Mouse (Mus musculus) left cerebral cortex, postnatal 14 days (tissue): ENCODE data around the gene Tango2. TPM values are rescaled to one million over a fixed set of nuclear protein-coding genes. Genes with fewer than 3 reads are reported as not detected.

Source experiments
- DNase-seq, 2 experiments: peaks; one replicate each; pipeline ENCODE4 v3.0.0; 2021 to 2022; ENCODE audit warnings: low spot score in 2 of 2, mixed read lengths in 1 of 2
- intact Hi-C: fragments of 180-260 bp; cut with DNase I; formaldehyde crosslinking; loops from one replicate; pipeline ENCODE4 v1.15.1; 2025
- total RNA-seq, 2 experiments: library from RNA; stranded (reverse); gene quantifications; 2 replicates each; pipeline ENCODE4 v1.2.3; 2021

The Tango2 gene
- total RNA-seq, 2 experiments from 2014 or later, result 122 to 135 TPM

DNA sequence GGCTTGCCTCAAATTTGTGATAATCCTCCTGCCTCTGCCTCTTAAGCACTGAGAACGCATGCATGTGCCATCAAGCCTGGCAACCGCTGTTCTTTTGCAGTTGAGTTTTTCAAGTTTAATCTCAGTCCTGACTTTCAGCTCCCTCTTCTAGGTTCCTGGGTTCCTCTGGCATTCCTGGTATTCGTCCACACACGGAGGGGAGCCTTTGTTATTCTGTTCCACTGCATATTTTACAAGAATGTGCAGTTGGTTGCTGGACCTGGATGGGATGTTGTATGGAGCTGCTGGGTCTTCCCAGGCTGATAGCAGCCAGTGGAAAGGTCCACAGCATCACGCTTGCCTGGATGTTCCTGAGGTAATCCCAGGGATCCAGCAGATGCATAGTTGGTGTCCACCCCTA, 37.5 kb upstream of the Tango2 start:
- no peak for DNase-seq
- intact Hi-C loops, result no loop called here

DNA sequence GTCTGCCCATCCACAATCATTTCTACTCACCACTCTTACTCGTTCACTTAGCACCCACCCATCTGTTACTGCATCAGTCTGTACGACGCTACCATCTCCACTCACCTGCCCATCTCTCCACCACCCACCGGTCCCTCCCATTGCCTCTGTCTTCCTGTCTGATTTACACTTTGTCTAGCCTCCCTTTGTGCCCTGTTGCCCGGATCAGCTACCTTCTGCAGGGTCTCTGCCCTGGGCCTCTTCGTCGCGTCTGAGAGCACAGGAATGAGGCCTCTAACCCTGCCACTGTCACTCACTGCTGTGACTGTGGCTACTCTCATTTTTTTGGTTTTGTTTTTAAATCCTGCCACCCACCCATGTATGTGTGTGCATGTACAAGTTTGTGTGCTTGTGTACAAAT, 36.8 kb upstream of the Tango2 start:
- DNase-seq, result no peak
- intact Hi-C loops, result no loop called here

DNA sequence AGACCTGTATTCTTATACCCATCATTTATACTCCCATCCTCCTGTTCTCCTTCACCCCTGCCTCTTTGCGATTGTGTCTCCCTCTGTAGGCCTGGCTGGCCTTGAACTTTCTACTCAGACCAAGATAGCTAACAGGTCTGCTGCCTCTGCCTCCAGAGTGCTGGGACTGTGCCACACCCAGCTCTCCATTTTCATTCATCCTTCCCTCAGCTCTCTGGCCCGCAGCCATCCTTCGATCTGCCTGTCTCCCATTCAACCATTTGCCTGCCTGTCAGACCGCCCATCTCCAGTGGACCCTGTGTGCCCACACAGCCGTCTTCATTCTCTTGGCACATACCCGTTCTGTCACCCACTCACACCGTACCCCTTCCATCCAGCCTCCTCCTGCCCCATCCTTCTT, 36.3 kb upstream of the Tango2 start:
- intact Hi-C loops, result no loop called here
- no peak for DNase-seq

DNA sequence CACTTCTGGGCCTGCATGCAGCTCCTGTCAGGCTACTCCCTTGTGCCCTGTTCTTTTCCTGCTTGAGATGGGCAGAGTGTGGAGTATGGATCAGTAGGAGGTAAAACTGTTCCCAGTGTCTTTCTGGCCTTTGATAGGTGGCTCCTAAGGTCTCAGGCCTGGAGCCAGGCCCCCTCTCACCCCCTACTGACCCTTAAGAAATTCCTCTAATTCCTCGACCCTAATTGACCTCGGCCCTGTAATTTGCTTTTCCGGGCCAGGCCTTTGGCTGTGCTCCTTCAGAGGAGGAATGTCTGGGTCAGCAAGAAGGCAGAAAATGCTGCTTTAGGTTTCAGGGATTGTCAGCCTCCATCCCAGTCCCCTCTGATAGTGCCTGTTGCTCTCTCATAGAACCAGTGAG, 35.9 kb upstream of the Tango2 start:
- intact Hi-C loops, result no loop called here
- no peak for DNase-seq

DNA sequence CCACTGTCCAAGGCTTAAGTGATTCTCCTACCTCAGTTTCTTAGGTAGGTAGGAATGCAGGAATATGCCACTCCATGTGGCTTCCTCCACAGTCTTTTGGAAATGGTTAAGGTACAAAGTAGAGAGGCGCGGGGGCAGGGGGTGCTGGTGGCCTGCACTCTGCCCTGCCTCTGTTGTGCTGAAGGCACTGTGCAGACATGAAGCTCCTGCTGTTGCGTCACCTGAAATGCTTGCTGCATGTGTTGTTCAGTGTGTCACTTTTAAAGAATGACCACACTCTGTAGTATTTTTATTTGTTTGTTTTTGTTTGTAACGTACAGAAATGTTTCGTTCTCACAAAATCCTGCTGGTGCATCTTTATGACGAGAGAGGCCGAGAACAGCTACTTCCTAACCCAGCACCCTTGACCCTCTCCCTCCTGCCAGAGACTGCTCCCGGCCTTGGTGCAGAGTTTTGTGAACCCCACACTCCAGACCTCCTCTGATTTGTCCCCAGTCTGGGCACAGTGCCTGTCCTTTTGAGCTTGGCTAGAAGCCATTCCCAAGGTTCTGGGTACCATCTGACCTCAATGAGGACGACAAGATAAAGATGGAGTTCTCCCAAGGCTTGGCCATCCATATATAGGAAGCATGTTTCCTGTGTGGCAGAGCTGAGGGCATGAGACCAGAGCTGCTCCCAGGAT, 35.3 kb upstream of the Tango2 start:
- intact Hi-C loops, result no loop called here

DNA sequence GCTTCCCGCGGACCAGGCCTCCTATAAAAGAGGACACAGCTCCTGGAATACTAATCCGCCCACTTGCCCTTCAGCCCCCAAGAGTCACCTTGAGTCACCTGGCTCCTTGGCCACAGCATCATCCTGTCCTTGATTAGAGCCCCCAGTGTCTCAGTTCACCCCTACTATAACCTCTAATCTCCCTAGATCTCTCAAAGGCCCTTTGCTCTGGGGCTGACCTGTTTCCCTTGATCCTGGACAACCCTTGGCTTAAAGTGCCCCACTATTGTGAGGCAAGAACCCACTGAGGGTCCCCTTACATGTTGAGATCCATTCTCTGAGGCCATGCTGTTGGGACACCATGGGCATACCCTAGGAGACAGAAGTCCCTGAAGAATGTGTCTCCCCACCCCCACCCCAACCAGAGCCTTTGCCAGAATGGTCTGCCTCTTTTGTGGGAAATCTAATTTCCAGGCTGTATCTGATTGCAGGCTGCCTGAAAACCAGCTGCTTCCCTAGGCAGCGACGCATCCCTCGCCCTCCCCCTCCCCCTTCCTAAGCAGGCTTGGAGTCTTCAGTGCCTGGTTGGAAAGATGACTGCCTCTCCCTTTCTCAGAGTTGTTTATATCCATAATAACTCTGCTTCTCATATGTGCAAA, 33.8 kb upstream of the Tango2 start:
- intact Hi-C loops, result no loop called here
- no peak for DNase-seq

More for the DNA sequence above, 35.3 kb upstream of the Tango2 start:
- DNase-seq, result no peak

DNA sequence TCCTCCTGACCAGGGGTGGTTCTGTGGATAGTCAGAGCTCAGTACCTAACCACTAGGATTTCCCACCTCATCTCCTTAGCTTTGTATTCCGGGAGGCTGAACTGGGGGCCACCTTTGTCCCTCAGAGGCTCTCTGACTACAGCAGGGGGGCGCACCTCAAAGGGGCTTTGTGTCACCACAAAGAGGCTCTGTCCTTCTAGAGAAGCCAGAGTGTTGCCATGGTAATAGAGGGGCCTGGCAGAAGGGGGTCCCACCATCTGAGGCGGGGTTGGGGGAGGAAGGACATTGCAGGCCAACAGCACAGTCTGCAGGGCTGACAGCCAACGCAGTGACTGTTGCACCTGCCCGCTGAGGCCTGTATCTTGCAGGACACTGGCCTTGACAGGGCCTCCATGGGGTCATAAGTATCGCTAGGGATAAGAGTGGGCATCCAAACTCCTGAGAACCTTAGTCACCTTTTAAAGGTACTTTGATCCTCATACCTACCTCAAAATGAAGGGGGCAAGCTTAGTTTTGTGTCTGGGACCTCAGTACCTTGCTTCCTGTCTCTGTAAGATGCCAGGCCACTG, 32.7 kb upstream of the Tango2 start:
- DNase-seq, result no peak
- intact Hi-C loops, result no loop called here

DNA sequence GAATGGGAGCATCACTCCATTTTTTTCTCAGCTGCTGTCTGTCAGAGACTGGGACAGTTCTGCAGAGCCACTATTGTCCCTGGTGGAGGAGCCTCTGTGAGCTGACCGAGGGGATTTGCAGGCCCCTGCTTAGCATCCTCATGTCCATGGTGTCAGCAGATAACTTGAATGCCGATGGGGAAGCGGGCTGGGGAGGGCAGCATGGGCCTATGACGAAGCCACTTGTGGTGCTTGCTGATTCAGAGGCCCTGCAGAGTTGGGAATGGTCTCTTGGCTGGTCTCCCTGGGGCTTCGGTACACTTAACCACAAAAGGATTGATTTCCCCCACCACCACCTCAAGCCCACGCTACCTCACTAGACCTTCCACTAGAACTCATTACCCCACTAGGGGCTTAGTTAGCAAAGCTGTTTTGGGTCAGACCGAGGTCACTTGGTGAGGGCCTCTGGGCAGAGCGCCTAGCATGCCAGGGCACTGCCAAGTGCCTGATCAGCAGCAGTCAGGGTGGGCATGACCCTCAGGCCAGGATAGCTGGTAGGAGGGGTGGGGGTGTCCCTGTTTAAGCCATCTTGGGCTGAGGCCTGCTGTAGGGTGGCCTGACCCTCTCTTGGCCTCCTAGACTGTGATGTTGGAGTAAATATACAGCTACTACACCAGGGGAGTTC, 31.6 kb upstream of the Tango2 start:
- intact Hi-C loops, result no loop called here
- DNase-seq, result no peak

DNA sequence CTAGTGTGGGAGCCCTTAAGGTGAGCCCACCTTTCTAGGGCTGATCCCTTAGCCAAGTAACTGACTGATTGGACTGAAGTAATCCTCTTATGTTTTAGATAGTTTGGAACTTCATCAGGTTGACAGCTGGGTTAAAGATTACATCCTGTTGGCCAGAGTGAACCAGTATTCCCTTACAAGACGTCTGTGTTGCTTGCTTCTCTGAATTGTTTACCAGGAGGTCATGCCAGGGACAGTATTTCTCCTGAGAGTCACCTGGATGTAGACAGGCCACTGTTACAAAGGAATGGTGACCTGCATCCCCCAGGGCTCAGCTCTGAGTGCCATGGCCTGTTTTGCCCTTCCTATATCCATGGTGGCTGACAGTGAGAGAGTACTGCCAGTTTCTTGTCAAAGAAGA, 30.6 kb upstream of the Tango2 start:
- DNase-seq, result no peak

DNA sequence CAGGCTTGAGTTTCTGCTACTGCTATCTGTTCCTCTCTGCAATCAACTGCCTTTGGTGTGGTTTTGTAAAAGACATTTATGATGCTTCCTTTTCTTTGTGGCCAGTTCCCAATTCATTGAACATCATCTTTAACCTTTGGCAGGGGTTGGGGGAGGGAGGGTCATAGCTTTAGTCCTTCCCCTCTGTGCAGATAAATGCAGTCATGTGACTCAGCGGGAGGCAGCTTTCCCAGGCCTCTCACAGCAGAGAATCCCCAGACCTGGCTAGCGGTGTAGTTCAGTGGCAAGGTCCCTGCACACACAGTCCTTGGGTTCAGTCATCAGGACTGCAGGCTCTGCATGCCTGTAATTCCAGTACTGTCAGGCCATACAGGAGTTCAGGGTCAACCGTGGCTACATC, 29.3 kb upstream of the Tango2 start:
- DNase-seq, result no peak
- intact Hi-C loops, result no loop called here

More for the DNA sequence above, 30.6 kb upstream of the Tango2 start:
- intact Hi-C loops, result no loop called here

DNA sequence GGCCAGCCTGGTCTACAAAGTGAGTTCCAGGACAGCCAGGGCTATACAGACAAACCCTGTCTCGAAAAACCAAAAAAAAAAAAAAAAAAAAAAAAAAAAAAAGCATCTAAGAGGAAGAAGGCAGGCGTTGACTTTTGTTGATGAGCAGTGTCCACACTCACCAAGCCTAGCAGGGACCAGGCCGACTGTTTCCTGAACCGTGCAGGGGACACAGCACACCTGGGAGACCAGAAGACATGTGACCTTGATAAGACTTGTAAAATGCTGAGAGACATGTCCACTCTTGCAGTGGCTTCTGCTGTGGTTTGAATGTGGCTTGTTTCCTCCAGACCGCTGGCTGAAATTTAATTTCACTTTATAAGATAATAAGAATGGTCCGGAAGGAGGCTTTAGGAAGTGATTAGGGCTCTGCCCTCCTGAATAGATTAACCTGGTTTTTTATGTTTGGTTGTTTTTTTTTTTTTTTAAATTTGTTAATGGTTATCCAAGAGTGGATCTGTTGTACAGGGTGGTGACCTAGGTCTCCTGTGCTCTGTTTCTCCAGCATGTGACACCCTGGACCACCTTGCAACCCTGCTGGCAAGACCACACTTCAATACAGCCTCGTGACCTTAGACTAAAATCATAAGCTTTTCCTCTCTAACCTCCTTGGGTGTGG, 28.5 kb upstream of the Tango2 start:
- intact Hi-C loops, result no loop called here
- no peak for DNase-seq

DNA sequence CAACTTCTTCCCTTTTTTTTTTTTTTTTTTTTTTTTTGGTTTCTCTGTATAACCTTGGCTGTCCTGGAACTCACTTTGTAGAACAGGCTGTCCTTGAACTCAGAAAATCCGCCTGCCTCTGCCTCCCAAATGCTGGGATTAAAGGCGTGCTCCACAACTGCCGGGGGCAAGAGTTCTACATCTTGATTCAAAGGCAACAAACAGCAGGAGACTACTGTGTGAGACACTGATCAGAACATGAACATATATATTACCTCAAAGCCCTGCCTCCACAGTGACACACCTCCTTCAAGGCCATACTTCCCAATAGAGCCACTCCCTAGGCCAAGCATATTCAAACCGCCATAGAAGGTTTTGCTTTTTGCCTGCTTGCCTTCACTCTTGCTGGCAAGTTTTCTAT, 25.7 kb upstream of the Tango2 start:
- intact Hi-C loops, result no loop called here
- no peak for DNase-seq

DNA sequence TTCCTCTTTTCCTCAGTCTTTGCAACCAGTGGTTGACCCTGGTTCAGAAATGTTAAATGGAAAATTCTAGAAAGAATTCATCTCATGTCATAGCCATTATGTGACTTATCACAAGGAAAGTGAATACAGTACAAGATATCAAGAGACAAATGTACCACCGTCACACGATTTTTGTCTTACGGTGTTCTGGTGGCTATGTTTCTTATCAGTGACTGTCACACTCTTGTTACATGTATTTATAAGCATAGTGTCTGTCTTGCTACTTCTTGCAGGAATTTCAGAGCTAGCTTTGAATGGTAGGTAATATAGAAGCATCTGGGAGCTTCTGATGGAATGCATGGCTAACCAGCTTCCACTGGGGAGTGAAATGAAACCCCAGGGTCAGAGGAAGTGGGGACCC, 22.3 kb upstream of the Tango2 start:
- no peak for DNase-seq
- intact Hi-C loops, result no loop called here

DNA sequence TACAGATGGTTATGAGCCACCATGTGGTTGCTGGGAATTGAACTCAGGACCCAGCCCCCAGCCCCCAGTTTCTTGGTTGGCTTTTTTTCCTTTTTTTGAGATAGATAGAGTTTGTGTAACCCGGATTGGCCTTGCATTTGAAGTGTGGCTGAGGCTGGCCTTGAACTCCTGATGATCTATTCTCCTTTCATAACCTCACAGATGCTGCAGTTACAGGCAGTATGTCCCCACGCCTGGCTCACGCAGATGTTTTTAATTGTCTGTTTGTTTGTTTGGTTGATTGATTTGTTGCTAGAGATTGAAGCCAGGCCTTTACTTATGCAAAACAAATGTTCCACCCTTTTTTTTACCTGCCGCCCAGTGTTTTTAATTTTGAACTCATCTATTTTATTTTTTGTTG, 18.9 kb upstream of the Tango2 start:
- intact Hi-C loops, result no loop called here
- DNase-seq, result no peak

DNA sequence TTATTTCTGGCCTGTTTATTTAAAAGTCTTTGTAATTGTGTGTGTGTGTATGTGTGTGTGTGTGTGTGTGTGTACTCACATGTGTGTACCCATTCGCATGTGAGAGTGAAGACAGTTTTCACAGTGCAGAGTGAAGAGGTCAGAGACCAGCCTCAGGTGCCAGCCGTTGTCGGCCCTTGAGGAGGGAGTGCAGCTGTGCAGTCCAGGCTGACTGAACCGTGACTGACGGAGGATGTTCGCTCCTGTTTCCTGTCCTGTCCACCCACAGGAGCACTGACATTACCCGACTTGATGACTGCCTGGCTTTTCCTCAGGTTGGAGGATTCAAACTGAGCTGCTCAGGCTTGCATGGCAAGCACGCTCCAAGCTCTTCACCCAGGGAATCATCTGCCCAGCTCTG, 15.0 kb upstream of the Tango2 start:
- DNase-seq, result no peak
- intact Hi-C loops, result no loop called here

DNA sequence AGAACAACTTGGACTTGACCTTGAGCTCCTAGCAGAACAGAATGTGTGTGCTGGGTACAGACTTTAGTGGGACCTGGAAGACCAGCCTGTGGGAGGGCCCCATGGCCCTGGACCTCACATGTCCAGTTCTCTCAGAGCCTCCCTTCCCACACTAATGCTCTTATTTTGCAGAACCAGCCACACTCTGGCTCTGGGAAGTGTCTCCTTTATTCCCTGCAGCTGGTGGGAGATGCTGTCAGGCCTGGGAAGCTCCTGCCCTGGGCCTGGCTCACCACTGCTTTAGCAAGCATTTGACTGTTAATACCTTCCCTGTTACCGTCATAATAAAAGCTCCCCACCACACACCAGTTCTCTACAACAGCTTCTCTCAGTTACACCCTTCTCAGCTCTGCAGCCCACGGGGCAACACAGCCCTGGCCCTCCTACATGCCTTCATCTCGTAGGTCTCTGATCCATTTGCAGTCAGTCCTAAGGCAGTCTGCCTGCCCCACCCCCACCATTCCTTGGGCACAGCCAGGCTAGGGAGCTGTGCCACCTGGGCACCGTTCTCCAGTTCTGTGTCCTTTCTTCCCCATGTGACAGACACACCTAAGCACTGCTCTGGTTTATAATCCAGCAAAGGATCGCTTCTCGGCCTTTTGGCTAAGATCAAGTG, 12.4 kb upstream of the Tango2 start:
- no peak for DNase-seq

DNA sequence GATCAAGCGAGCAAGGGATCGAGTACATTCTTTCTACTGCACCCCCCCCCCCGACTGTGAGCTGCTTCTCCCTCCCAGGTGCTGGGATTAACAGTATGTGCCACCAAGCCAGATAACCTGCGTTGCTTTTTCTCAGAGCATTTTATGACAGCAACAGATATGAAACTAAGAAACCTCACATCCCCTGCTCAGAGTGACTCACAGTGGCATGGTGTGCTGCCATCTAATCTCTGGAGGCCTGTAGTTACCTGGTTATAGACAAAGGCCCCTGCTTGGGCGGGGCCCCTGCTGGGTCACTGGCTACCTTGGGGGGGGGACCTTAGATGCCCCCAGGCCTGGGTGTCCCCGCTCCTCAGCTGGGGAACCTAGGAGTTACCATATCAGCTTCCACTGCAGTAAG, 10.1 kb upstream of the Tango2 start:
- no peak for DNase-seq
- intact Hi-C loops, result no loop called here

More for the DNA sequence above, 12.4 kb upstream of the Tango2 start:
- intact Hi-C loops, result no loop called here

DNA sequence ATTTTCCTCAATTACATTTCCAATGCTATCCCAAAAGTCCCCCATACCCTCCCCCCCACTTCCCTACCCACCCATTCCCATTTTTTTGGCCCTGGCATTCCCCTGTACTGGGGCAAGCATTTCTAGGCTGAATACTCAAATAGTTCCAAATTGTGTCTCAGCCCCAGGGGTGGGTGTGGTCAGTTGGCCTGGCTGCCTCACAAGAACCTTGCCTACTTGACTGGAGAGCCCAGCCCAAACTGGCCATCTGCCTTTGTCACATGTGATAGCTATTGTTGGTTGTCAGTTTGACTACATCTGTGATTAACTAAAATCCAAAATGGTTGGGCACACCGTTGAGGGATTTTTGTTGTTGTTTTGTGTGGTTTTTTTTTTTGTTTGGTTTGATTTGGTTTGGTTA, 9.1 kb upstream of the Tango2 start:
- intact Hi-C loops, result no loop called here
- DNase-seq, result no peak

DNA sequence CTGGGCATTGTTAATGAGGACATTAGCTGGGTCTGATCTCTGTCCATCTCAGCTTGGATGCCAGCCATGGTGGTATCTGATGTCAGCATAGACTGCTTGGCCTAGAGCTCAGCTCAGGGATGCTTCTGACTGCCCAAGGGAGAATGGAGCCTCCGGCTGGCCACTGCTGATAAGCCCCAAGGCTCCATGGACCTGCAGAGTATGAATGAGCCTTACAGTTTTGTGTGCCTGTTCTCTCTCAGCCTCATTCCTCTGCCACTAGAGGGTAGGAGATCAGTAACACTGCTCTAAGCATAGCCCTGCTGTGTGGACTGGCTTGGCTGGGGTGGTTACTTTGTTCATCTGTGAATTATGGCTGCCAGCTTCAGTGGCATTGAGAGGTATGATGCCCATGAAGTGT, 5.2 kb upstream of the Tango2 start:
- no peak for DNase-seq
- intact Hi-C loops, result loop anchor here (5.0 kb wide), 1 partner anchor 39 kb away; no protein-coding TSS in a partner anchor
